Mouse (Mus musculus): Measurements from ENCODE around the gene Ralgapb.

Gene Ralgapb

DNA sequence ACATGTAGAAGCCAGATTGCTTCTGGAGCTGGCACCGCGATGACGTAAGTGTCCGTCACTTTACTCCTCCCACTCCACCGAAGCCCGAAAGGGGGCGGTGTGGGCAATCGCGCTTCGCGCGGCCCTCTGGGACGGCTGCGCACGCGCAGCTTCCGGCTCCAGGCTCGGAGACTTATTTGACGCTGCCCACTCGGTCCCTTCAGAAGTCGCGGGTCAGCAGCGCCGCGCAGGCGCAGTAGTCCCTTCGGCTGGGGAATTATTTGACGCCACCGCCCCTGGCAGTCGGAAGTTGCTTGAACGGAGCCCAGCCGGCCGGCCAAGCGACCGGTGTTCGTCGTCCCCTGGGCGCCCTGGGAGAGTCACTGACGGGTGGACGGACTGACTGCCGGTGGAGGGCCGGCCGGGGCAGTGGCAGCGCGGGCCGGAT lies at the start of gene Ralgapb:
Ralgapb (plus strand) TSS at position 254 of the 427 bp plus-strand sequence.
- peak; percentile 98 to 99 for DNase-seq (ENCODE audit: low spot score in 2 of 2)

DNA sequence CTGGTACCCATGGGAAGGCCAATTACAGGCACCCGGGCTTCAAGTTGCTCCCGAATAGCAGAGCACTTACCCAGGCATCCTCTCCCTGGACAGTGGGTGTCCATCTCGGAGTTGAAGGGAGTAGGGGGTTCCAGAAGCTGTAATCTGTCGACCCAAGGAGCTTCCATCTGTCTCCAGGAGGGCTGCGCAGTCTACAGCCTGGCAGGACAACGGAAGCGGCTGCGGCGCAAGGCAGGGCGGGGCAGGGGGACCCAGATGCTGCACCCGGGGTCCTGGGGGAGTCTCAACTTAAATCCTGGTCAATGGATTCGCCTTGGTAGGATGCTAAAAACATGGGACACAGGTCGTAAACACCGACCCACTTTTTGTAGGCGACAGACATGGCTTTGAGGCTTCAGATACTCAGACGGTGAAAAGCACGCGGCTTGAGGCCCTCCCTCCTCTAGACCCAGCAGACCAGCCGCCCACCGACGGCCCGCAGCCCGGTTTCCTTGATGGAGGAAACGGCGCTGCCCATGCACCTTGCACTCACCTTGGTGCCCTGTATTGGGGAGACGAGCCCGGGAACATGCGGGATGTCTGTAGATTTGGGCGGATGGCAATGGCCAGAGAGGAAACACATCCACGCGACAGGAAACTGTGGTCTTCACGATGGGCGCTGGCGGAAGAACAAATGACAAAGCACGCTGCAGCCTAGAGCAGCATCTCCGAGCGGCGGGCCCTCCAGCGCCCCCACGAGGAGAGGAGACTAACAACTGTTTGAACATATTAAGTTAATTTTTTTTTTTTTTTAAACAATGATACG lies 48.6 kb upstream of the Ralgapb start:
- DNase-seq (ENCODE audit: low spot score in 2 of 2): peak; percentile 78 to 88

DNA sequence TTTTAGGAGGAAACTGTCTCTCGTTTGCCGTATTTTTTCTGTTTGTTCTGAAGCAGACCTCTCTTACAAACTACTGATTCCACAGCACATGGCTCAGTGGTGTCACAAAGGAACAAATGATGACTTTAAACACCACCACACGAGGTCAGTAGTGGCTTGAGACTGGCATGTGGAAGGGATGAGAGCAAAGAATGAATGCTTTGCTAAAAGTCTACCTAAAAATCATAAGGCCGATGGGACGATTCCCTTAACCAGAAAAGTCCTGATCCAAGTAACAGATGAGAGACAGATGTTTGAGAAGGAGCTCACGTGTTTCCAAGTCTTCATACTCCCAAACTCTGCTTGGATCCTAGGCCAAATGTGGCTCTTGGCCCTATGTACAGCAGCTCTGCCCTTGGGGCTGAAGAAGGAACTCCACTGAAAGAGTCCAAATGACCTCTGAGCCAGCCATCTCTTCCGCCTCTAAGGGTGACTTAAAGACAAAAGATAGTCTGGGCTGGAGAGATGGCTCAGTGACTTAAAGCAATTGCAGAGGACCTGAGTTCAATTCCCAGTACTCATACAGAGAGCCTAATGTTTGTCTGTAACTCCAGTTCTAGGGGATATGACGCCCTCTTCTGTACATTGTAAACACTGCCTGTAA lies 47.8 kb upstream of the Ralgapb start:
- DNase-seq (ENCODE audit: low spot score in 2 of 2): no peak

DNA sequence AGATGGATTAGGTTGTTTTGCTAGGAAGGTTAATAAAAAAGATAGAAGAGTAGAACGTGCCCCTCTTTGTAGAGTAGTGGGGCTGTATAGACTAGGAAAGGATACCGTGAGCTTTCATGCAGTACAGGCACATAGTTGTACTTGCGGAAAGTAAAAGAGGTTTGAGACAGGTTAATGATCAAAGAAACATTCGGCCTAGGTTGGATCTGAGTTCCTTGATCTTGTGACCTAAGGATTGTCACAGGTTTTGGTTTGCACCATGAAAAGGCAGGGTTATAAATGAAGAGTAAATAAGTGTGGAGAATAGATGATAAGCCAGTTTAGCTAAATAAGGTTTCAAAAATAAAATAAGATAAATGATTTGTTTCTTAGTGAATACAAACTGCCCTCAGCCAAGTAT lies 45.5 kb upstream of the Ralgapb start:
- DNase-seq (ENCODE audit: low spot score in 2 of 2): no peak

DNA sequence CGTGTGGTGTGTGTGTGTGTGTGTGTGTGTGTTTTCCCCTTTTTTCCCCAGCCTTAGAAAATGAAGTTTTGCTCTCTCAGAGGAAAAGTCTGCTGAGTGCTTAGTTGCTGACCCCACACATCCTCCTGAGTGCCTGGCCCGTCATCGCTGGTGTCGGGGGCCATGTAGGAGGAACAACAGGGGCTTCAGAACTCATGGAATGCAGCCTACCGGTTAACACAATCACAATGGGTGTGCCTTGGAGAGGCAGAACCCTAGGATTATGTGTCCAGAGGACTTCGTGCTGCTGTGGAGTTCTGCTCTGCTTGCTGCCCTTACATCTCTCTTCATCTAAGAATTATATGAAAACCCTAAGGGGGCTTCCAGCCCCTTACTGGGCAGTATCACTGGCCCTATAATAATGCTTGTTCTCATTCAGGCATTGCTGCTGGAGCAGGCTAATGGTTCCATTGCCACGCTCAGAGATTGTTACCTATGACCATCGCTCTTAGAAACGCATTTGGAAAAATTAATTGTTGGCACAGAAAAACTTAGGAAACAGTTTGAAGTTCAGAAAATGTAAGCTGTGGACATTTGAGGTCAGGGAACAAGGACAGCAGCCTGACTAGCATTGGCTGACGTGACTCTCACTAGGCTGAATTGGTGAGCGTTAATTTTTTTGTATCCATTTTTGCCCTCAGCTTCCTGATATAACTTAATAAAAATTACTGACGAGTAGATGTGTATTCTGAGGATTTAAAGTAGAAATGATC lies 44.4 kb upstream of the Ralgapb start:
- DNase-seq (ENCODE audit: low spot score in 2 of 2): no peak

DNA sequence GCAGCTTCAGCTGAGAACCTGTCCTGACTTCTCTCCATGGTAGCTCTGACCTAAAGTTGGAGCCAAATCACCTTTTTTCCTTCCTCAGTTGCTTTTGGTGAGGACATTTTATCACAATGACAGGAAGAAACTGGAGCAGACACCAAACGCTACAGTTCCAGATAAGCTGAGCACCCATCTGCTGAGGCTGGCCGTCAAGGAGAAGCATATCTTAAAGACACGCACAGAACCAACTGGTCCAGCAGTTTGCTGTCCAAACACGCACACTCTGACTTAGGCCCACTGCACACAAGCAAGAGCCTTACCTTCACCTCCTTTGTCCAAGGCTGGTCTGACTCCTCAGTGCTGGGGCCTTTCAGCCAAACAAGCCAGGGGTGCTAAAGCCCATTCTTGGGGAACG lies 42.0 kb upstream of the Ralgapb start:
- DNase-seq (ENCODE audit: low spot score in 2 of 2): no peak

DNA sequence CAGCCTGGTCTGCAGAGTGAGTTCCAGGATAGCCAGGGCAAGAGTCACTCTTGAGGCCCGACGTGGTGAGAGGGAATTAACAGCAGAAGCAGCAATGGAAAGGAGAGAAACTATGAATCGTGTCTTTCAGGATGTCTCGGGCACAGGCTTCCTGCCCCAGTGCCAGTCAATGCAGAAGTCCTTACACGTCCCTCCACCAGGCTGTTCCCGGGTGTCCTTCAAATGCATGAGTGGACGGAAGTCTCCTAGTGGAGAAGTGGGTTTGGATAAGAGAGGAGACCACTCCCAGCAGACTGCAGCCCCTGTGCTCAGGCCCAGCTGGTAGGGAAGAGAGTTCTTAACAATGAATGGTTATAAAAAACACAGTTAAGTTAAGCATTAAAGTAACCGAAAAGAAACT lies 41.3 kb upstream of the Ralgapb start:
- no peak for DNase-seq (ENCODE audit: low spot score in 2 of 2)

DNA sequence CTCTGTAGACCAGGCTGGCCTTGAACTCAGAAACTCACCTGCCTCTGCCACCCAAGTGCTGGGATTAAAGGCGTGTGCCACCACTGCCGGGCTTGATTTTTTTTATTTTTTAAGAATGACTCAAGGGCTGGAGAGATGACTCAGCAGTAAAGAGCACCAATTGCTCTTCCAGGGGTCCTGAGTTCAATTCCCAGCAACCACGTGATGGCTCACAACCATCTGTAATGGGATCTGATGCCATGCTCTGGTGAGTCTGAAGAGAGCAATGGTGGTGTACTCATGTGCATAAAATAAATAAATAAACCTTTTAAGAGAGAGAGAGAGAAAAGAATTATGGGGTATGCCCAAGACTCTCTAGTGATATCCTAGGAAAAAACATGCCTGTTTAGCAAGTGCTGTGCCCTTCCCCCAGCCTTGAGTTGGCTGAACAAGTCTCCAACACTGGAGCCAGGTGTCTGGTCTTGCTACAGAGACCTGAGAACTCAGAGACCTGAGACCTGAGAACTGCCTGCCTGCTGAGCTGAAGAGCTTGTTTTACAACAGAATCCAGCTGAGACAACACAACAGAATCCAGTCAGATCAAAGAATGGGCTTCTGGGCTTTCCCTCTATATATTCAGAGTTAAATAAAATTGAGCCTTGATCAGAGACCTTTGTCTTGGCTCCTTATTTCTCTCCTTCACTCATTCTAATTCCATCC lies 40.0 kb upstream of the Ralgapb start:
- DNase-seq (ENCODE audit: low spot score in 2 of 2): no peak

DNA sequence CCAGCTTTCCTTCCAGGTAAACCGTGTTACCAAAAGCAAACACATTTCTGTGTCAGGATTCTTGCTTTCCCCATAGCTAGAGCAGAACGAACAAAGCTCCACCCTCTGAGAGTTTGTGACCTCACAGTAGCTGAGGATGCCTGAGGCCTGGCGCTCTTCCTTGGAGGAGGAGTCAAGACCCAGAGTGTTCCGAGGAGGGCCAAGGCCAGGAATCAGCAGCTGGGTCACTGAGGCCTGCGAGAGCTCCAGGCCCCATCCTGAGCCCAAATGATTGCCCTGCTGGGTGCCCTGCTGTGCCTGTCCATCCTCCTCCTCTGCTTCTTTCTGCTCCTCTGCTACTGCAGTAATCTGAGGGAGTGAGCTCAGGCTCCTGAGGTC lies 39.5 kb upstream of the Ralgapb start:
- DNase-seq (ENCODE audit: low spot score in 2 of 2): no peak

DNA sequence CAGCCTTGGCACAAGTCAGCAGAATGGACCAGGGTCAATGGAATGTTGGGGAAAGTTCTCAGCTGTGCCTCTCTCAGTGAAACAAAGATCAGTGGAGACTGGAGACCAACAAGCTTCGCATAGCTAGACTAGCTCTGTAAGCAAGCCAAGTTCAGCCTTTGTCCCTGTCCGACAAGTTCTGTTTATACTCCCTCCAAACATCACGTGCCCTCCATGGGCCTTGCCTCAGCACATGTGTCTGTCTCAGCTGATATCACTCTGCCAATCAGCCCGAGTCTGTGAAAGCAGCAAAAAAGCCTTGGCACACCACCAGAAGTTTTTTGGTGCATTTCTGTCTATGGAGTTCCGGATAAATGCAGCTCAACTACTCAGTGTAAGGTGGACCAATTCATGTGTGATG lies 36.6 kb upstream of the Ralgapb start:
- DNase-seq (ENCODE audit: low spot score in 2 of 2): no peak

DNA sequence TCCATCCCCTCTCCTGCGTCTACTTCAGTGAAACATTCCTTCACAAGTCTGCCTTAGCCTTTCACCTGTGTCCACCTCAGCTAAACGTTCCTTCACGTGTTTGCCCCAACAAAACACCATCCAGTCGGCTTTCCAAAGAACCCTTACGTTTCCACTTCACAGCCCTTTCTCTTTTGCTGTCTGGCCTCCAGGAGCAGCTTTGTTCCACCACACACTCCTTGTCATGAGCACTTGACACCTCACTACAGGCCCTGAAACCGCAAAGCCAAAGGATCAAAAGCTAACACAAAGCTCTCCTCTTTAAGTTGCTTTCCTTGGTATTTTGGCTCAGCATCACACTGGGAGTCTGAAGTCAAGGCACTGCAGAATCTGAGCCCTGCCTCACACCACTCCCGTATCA lies 36.1 kb upstream of the Ralgapb start:
- DNase-seq (ENCODE audit: low spot score in 2 of 2): no peak

DNA sequence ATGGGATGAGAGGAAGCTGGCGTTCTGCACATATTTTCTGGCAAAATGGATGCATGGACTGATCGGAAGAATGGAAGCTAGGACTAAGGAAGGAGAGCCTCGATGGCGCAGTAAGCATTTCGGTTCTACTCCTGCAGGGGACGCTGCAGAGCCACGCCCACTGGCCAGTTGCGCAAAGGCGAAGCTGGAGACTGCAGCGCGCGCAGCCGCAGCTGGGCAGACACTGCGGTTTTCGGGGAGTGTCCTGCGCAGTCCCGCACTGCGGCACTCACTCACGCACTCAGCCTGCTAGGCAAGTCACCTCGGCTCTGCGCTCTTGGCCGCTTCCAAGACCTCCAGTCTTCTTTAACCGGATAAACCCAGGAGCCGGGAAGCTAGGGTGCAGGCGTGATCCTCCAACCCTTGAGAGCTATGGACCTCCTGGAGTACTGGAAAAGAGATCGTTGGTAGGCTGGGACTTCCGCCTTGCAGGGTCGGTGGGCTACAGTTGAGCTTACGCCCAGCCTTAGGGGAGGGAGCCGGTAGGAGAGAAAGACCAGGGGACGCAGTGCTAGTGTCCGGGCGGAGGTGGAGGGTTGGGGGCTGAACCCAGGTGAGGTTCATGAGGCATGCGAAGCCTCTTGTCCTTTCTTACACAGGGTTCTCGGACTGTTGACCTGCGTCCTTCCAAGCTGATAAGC lies 34.1 kb upstream of the Ralgapb start, which contains the start of gene Snhg11:
Snhg11 (plus strand) TSS at position 196 of the 680 bp plus-strand sequence.
- no peak for DNase-seq (ENCODE audit: low spot score in 2 of 2)

DNA sequence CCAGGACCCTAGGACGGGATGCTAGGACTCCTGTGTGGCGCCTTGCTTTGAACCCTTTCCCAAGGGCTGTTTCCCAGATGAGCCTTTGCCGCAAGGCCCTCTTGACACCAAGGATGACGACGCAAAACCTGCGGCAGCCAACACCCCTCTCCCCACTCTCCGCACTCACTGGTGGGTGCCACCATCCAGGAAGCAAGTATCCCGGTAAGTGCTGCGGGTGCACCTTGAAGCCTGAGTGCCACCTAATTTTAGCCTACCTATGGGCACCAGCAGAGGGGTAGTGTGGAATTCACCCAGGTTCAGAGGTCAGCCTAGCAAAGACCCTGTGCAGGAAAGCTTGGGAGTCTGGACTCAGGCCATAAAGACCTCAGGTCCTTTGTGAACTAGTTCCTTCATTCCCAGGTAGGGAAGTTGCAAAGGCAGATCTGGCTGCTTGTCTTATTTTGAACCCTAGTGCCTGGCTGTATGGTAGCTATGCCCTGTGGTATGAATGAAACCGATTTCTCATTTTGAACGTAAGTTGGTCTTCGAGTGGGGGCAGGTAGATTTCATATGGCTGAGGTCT lies 33.4 kb upstream of the Ralgapb start:
- no peak for DNase-seq (ENCODE audit: low spot score in 2 of 2)

DNA sequence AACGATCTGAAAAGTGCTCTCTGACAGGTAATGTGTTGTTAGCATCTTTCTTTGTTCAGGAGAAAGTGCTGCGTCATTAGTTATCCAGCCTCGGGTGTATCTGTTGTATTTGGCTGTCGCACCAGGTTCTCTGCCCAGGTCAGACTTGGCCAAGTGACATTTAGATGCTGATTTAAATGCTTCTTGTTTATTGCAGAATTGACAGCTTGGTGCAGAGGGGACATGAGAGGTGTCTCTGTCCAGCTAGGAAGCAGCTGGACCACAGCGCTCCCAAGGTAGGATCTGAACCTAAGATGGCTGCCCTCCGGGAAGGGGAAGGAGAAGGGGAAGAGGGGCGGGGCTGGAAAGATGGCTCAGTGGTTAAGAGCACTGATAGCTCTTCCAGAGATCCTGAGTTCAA lies 32.9 kb upstream of the Ralgapb start:
- no peak for DNase-seq (ENCODE audit: low spot score in 2 of 2)

DNA sequence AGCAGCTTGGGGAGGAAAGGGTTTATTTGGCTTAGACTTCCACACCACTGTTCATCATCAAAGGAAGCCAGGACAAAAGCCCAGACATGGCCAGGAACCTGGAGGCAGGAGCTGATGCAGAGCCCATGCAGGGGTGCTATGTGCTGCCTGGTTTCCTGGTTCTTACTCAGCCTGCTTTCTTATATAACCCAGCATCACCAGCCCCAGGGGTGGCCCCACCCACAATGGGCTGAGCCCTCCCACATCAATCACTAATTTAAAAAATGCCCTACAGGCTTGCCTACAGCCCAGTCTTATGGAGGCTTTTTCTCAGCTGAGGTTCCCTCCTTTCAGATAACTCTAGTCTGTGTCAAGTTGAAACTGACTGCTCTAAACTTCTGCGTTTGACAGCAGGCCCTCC lies 31.8 kb upstream of the Ralgapb start:
- no peak for DNase-seq (ENCODE audit: low spot score in 2 of 2)

DNA sequence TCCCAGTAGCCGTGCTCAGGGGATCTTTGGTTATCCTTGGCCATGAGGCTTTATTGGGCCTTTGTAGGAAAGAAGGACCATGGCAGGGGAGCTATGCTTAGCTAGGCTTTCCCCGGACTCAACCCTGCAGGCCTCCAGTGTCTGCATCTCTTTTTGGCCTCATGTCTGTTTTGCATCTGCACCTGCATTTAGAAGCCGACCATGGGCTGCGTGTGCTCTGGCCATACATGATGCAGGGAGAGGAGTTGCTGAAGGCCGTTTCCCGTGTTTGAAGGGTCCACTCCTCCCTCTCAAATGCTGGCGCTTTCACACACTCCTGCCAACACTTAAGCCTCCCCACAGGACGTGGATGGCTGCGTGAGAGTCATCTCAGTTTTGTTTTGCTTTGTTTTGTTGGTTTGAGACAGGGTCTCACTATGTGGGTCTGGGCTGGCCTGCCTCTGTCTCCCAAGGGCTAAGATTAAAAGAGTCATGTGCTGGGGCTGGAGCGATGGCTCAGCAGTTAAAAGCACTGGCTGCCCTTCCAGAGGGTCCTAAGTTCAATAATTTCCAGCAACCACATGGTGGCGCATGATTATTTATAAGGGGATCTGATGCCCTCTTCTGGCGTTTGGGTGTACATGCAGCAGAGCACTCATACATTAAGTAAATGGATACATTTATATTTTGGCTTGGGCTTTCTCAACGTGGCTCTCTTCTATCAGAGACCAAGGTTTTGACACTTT lies 30.1 kb upstream of the Ralgapb start:
- no peak for DNase-seq (ENCODE audit: low spot score in 2 of 2)

DNA sequence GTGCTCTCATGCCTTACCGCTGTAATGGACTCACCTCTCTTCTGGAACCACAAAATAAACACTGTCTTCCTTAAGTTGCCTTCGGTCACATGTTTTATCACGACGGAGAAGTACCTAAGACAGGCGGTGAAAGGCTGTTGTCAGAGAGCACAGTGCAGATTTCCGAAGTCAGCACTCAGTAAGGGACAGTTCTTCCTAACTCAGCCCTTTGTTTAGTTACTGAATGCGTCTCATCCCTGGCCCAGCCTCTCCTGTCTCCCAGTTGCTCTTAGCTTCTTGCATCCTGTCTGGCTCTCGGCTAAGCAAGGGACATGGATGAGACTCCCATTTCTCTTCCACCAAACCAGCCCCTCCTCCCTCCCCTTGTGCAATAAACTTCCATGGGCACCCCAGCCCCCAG lies 23.6 kb upstream of the Ralgapb start:
- DNase-seq (ENCODE audit: low spot score in 2 of 2): no peak

DNA sequence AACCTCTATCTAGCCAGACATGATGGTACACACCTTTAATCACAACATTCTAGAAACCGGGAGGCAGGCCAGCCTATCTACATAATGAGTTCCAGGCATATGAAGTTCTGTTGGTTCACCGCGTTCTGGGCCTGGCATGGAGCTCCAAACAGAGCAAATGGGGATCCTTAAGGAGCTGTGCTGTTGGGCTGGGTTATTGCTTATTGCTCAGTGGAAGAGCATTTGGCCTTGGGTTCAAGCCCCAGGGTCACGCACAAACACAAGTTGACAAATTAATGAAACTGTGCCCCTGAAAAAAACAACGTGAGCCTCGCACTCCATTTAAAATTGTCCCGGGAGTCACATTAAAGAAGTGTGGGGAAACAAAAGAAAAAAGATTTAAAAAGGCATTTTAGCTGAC lies 20.2 kb upstream of the Ralgapb start:
- DNase-seq (ENCODE audit: low spot score in 2 of 2): no peak

DNA sequence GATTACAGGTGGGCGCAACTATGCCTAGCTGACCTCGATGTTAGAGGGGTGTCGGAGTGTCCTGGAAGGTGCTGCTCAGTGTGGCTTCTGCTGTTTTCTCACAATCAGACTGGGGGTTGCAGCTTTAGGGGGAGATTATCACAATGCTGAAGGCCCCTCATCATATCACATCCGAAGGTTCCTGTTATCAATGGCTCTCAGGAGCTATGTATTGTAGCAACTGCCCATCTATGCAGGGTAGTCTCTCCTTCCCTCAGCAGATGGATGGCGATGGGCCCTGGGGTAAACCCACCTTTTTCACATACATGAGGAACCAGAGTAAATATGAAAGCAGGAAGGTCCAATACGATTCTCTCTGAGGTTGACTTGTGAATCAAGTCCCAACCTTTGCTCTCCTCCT lies 13.3 kb upstream of the Ralgapb start:
- DNase-seq (ENCODE audit: low spot score in 2 of 2): peak in 1 of 2 experiments; percentile 34

DNA sequence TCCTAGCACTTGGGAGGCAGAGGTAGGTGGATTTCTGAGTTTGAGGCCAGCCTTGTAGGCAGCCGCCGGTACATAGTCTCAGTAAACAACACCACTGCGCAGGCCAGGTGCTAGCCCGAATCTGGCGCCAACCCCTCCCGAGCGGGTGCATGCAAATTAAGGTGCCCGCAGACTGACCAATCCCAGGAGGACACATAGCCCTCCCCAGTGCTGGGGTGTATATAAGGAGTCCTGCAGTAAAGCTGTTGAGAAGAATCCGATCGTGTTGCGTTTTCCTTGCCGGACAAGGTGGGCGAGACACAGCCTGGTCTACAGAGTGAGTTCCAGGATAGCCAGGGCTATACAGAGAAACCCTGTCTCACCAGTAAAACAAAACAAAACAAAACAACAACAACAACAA lies 12.5 kb upstream of the Ralgapb start:
- peak in 1 of 2 experiments; percentile 28 for DNase-seq (ENCODE audit: low spot score in 2 of 2)
